Mouse (Mus musculus) E14TG2a.4 (cell line): ENCODE measurements around the gene Olfr371.

Source experiments
- H3K27me3 ChIP-seq: 2 replicates; pipeline ENCODE4 v1.6.1; 2014; ENCODE audit warnings: low read length, control low read depth; ENCODE audit not compliant: insufficient read depth
- H3K36me3 ChIP-seq: 2 replicates; pipeline ENCODE4 v1.6.1; 2014; ENCODE audit warnings: low read length, control low read depth; ENCODE audit not compliant: insufficient read depth
- H3K4me1 ChIP-seq: replicated peaks from 2 replicates; pipeline ENCODE4 v1.6.1; 2014; ENCODE audit warnings: low read depth, low read length, control low read depth
- H3K4me3 ChIP-seq: replicated peaks from 2 replicates; pipeline ENCODE4 v1.5.1; 2014; ENCODE audit warnings: mild to moderate bottlenecking, low read length
- H3K9me3 ChIP-seq: 2 replicates; pipeline ENCODE4 v1.6.1; 2014; ENCODE audit warnings: low read length, control low read depth
- CTCF ChIP-seq: conservative IDR thresholded peaks from 2 replicates; pipeline ENCODE4 v1.5.1; 2014; ENCODE audit warnings: low read length
- NANOG ChIP-seq: IDR thresholded peaks from 2 replicates; pipeline ENCODE4 v1.6.1; 2014; ENCODE audit warnings: borderline replicate concordance, low read length, mixed read lengths
- POU5F1 ChIP-seq: IDR thresholded peaks from 2 replicates; pipeline ENCODE4 v1.6.1; 2014; ENCODE audit warnings: low read length, borderline replicate concordance

The Olfr371 gene

GRCm38 (mm10) chr8:85225688-85226087, at the start of gene Olfr371:
Olfr371 (plus strand) TSS chr8:85225988.
- H3K36me3 ChIP-seq: no peaks in the 10 kb centered on the region
- H3K9me3 ChIP-seq: no peaks in the 10 kb centered on the region
- no peak within 1 kb of the TSS for H3K4me3 ChIP-seq
- H3K27me3 ChIP-seq: 0 out of 2 replicates have a peak, but pooled peaks cover 4% of the 10 kb centered on the region
- TF ChIP-seq NANOG: no peak
- TF ChIP-seq POU5F1: no peak
- TF ChIP-seq CTCF: no peak
- no peaks in the 10 kb centered on the region for H3K4me1 ChIP-seq

- Histone ChIP-seq H3K4me3 (no peak overlapping the region), H3K36me3 (no peaks in the 10 kb centered on the region), H3K4me1 (no peaks in the 10 kb centered on the region), H3K9me3 (peaks cover 5% of the 10 kb centered on the region; the same call in 1 of the 2 replicates), H3K27me3 (no peaks in the 10 kb centered on the region)
- TF ChIP-seq POU5F1: no peak
- TF ChIP-seq NANOG: no peak
- TF ChIP-seq CTCF: no peak
Measured at GRCm38 (mm10) chr8:85192346-85192745, 33.4 kb upstream of the Olfr371 start.

GRCm38 (mm10) chr8:85220220-85220619, 5.6 kb upstream of the Olfr371 start:
- Histone ChIP-seq H3K4me1 (no peaks in the 10 kb centered on the region), H3K9me3 (no peaks in the 10 kb centered on the region), H3K4me3 (no peak overlapping the region), H3K27me3 (0 out of 2 replicates have a peak, but pooled peaks cover 4% of the 10 kb centered on the region), H3K36me3 (no peaks in the 10 kb centered on the region)
- TF ChIP-seq NANOG (no peak), POU5F1 (no peak), CTCF (no peak)

GRCm38 (mm10) chr8:85220992-85221391, 4.8 kb upstream of the Olfr371 start:
- no peaks in the 10 kb centered on the region for H3K36me3 ChIP-seq
- 0 out of 2 replicates have a peak, but pooled peaks cover 4% of the 10 kb centered on the region for H3K27me3 ChIP-seq
- no peaks in the 10 kb centered on the region for H3K9me3 ChIP-seq
- TF ChIP-seq NANOG (no peak), POU5F1 (no peak), CTCF (no peak)
- no peak overlapping the region for H3K4me3 ChIP-seq
- no peaks in the 10 kb centered on the region for H3K4me1 ChIP-seq

GRCm38 (mm10) chr8:85227297-85227696, 1.5 kb downstream of the Olfr371 start:
- TF ChIP-seq POU5F1 (no peak), NANOG (no peak), CTCF (no peak)
- no peak overlapping the region for H3K4me3 ChIP-seq
- H3K36me3 ChIP-seq: no peaks in the 10 kb centered on the region
- no peaks in the 10 kb centered on the region for H3K4me1 ChIP-seq
- no peaks in the 10 kb centered on the region for H3K9me3 ChIP-seq
- no peaks in the 10 kb centered on the region for H3K27me3 ChIP-seq
